Mouse (Mus musculus) cerebellum, adult 2 months (tissue): ENCODE results near the gene Olfml2b.

ENCODE experiments used
- CTCF ChIP-seq: fragments of 200-500 bp; IDR thresholded peaks from 2 replicates; pipeline ENCODE4 v1.5.1; 2011; ENCODE audit warnings: low read depth, mild to moderate bottlenecking, control low read depth, low read length, moderate library complexity, borderline replicate concordance; ENCODE audit not compliant: insufficient read depth
- POLR2A ChIP-seq: fragments of 200-500 bp; IDR thresholded peaks from 2 replicates; pipeline ENCODE4 v1.6.1; 2011; ENCODE audit warnings: low read length, control low read depth, borderline replicate concordance; ENCODE audit not compliant: insufficient read depth

- TF ChIP-seq CTCF, result no peak
- TF ChIP-seq POLR2A, result no peak
These were observed 85.1 kb downstream of the Olfml2b start for GRCm38 (mm10) chr1:170729267-170729962.
